Mouse (Mus musculus) liver, embryonic 11.5 days (tissue): ENCODE data around the gene Zfp324. TPM values are rescaled to one million over a fixed set of nuclear protein-coding genes. Genes with fewer than 3 reads are reported as not detected.

Source experiments
- ATAC-seq: fragments of 200-750 bp; cut with Nextera tagmentation; replicated peaks from 2 replicates; pipeline ENCODE4 v1.8.0; 2017; ENCODE audit warnings: moderate number of reproducible peaks, mild to moderate bottlenecking, moderate TSS enrichment, moderate library complexity; ENCODE audit not compliant: low FRiP score
- DNase-seq: peaks from one replicate; pipeline ENCODE4 v3.0.0-alpha.2; 2017; ENCODE audit warnings: low spot score
- H3K27ac ChIP-seq: fragments of 300-500 bp; sonication (generic); 2 replicates; pipeline ENCODE4 v1.5.1; 2014; ENCODE audit warnings: mild to moderate bottlenecking, low read depth, low read length, control low read depth
- H3K27me3 ChIP-seq: fragments of 300-500 bp; sonication (generic); replicated peaks from 2 replicates; pipeline ENCODE4 v1.6.1; 2014; ENCODE audit warnings: low read length, mixed read lengths; ENCODE audit not compliant: control insufficient read depth, insufficient read depth
- H3K36me3 ChIP-seq: fragments of 300-500 bp; sonication (generic); 2 replicates; pipeline ENCODE4 v1.6.1; 2014; ENCODE audit warnings: mild to moderate bottlenecking, low read length, moderate library complexity, mixed read lengths; ENCODE audit not compliant: control insufficient read depth, insufficient read depth
- H3K4me1 ChIP-seq: fragments of 300-500 bp; sonication (generic); replicated peaks from 2 replicates; pipeline ENCODE4 v1.6.1; 2014; ENCODE audit warnings: low read length, mixed read lengths; ENCODE audit not compliant: control insufficient read depth, insufficient read depth
- H3K4me2 ChIP-seq: fragments of 300-500 bp; sonication (generic); 2 replicates; pipeline ENCODE4 v1.6.1; 2014; ENCODE audit warnings: mild to moderate bottlenecking, control low read depth, moderate library complexity
- H3K4me3 ChIP-seq: fragments of 300-500 bp; sonication (generic); 2 replicates; pipeline ENCODE4 v1.5.1; 2014; ENCODE audit warnings: low read depth, low read length, control low read depth
- H3K9ac ChIP-seq: fragments of 300-500 bp; sonication (generic); 2 replicates; pipeline ENCODE4 v1.6.1; 2014; ENCODE audit warnings: low read depth, low read length, control low read depth
- H3K9me3 ChIP-seq: fragments of 300-500 bp; sonication (generic); 2 replicates; pipeline ENCODE4 v1.6.1; 2016; ENCODE audit warnings: low read length, inconsistent platforms, mixed read lengths; ENCODE audit not compliant: control insufficient read depth
- WGBS: fragments of 180-500 bp; shearing (Covaris S2); extraction: QIAGEN DNeasy Blood & Tissue Kit; methylation state at CpG from one replicate; pipeline ENCODE4 v1.1.7; 2014; 5-methylcytosine and 5-hydroxymethylcytosine counted together
- polyA plus RNA-seq: library from polyadenylated mRNA; unstranded; fragments of >200 nt; fragmentation: Nextera tagmentation; extraction: Ambion mirVana; gene quantifications from 2 replicates; pipeline ENCODE4 v1.2.1, GENCODE M21; 2014

Gene Zfp324
- polyA plus RNA-seq, 1 experiment from 2014 or later: 6.6 TPM

DNA sequence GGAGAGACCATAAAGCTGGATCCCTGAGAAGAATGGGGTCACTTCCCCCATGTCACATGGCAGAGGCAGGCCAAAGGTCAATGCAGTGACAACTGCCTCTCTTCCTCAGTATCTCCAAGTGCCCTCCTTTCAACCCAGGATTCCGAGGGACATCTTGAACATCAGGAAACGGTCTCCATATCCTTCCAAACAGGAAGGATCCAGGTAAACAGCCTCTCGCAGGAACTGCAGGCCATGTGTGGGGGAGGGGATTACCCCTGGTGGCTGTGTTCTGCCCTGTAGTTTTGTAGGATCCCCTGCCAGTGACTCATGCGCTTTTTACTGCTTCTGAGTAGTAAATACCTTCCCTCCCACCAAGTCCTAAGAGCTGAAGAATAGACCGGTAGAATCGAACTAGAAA, 14.1 kb downstream of the Zfp324 start:
- Histone ChIP-seq H3K9me3 (no peaks in the 10 kb centered on the region), H3K36me3 (no peaks in the 10 kb centered on the region), H3K4me1 (peaks cover 18% of the 10 kb centered on the region), H3K4me3 (no peak overlapping the region), H3K27me3 (no peaks in the 10 kb centered on the region), H3K27ac (no peak overlapping the region), H3K9ac (no peak overlapping the region), H3K4me2 (no peak overlapping the region)
- ATAC-seq (no peak), DNase-seq (no peak)
- 67% methylated on average over 6 of the region's 6 CpGs for WGBS

DNA sequence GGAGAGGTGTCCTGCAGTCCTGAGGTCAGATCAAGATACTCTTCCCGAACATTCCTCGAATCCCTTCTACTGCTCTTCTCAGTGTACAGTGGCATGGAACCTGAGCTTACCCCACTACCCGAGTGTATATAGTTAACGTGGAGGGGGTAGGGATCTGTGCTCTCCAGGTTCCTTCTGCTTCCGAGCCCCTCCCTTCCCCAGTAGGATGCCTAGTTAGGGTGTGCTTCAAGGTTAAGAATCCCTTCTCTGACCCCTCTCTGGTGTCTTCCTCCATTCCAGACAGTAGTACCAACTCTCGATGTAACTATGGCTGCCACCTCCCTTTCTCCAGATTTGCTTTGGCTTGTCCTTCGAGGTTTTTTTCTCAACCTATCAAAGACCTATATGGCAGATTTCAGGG, 14.7 kb downstream of the Zfp324 start:
- Histone ChIP-seq H3K4me1 (peaks cover 18% of the 10 kb centered on the region), H3K4me3 (no peak overlapping the region), H3K27ac (no peak overlapping the region), H3K9me3 (no peaks in the 10 kb centered on the region), H3K4me2 (no peak overlapping the region), H3K27me3 (no peaks in the 10 kb centered on the region), H3K36me3 (no peaks in the 10 kb centered on the region), H3K9ac (no peak overlapping the region)
- no peak for DNase-seq
- no peak for ATAC-seq
- WGBS: 88% methylated on average over 7 of the region's 7 CpGs

DNA sequence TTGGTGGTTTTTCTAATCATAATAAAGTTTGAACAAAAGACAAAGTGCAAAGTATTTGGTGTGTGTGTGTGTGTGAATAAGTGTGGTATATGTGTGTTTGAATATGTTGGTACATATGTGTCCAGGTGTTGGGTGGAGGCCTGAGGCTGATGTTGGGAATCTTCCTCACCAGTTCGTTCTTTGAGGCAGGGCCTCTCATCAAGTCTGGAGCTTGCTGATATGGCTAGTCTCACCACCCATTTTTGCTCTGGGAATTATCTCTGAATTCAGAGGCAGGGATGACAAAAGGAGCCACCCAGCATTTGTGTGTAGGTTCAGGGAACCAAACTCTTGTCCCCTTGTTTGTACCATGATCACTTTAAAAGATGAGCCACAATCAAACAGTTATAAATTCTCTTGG, 20.1 kb downstream of the Zfp324 start:
- H3K9me3 ChIP-seq: no peaks in the 10 kb centered on the region
- no peak overlapping the region for H3K4me2 ChIP-seq
- H3K27me3 ChIP-seq: no peaks in the 10 kb centered on the region
- H3K9ac ChIP-seq: no peak overlapping the region
- DNase-seq (no peak), ATAC-seq (peak; percentile 58)
- H3K4me1 ChIP-seq: peaks cover 13% of the 10 kb centered on the region
- H3K4me3 ChIP-seq: no peak overlapping the region
- WGBS: 42% methylated on average over 1 of the region's 1 CpGs
- H3K36me3 ChIP-seq: no peaks in the 10 kb centered on the region
- H3K27ac ChIP-seq: 0 out of 2 replicates have a peak overlapping the region, but pooled peaks have one; percentile 15

DNA sequence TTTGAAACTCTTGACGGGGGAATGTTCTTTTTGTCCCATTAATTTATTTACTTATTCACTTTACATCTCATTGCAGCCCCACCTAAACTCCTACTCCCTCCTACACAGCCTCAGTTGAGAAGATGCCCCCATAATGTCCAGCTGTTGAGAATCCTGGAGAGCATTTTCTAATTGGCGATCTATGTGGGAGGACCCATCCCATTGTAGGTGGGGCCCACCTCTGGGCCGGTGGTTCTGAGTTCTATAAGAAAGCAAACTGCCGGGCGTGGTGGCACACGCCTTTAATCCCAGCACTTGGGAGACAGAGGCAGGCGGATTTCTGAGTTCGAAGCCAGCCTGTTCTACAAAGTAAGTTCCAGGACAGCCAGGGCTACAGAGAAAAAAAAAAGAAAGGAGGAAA, 21.3 kb downstream of the Zfp324 start:
- H3K4me2 ChIP-seq: no peak overlapping the region
- 74% methylated on average over 8 of the region's 8 CpGs for WGBS

DNA sequence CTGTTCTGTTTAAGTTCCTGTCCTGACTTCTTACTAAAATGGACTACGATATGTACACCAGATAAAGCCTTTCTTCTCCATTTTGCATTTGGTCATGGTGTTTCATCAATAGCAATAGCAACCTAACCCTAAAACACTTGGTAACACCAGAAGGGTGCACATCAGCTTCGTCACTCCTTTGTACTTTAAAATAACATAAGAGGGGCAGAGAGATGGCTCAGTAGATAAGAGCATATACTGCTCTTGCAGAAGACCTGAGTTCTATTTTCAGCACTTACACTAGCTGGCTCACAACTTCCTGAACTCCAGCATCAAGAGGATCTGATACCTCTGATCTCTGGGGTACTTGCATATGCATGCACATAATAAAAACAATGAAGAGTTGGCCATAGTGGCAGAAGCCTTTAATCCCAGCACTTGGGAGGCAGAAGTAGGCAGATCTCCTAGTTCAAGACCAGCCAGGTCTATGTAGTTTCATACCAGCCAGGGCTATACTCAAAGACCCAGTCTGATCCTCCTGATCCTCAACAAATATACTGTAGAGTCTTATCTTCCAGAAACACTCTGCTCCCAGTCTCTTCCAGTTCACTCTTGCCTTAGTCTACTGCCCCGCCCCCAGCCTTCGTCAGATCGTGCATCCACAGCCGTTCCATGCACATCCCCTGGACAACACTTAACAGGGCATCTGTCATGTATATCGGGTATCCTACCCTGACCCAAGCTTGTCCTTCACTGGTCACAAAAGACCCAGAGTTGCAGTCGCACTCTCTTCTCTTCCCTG, 22.0 kb downstream of the Zfp324 start:
- H3K27ac ChIP-seq: peak overlapping the region; percentile 71
- H3K4me1 ChIP-seq: peaks cover 13% of the 10 kb centered on the region
- H3K36me3 ChIP-seq: no peaks in the 10 kb centered on the region
- H3K9ac ChIP-seq: no peak overlapping the region
- WGBS: 58% methylated on average over 8 of the region's 8 CpGs
- H3K4me3 ChIP-seq: no peak overlapping the region
- no peaks in the 10 kb centered on the region for H3K9me3 ChIP-seq
- DNase-seq: no peak
- peak overlapping the region; percentile 26 for H3K4me2 ChIP-seq
- H3K27me3 ChIP-seq: no peaks in the 10 kb centered on the region
- peak; percentile 86 for ATAC-seq

More for the DNA sequence above, 21.3 kb downstream of the Zfp324 start:
- H3K4me1 ChIP-seq: peaks cover 13% of the 10 kb centered on the region
- DNase-seq: no peak
- no peaks in the 10 kb centered on the region for H3K36me3 ChIP-seq
- H3K4me3 ChIP-seq: no peak overlapping the region
- no peaks in the 10 kb centered on the region for H3K27me3 ChIP-seq
- H3K9me3 ChIP-seq: no peaks in the 10 kb centered on the region
- H3K27ac ChIP-seq: peak overlapping the region; percentile 71; the same call in 1 of the 2 replicates
- ATAC-seq: no peak
- H3K9ac ChIP-seq: no peak overlapping the region

DNA sequence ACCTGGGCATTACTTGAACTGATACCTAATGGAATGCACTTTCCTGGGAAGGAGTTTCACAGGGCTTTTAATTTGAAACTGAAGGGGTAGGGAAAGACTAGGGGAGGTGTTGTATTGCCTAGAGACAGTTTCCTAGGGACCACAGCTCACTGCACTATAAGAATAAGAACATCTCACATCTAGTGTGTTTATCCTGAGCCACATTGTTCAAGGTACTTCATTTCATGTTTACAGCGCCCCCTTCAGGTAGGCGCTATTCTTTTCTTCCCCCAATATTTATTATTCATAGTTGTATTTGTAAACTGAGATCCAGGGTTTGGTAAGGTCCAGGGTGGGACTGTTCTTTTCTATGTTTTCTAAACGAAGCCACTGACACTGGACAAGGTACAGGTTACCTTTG, 26.6 kb downstream of the Zfp324 start:
- ATAC-seq (no peak), DNase-seq (no peak)
- Histone ChIP-seq H3K36me3 (no peaks in the 10 kb centered on the region), H3K4me2 (no peak overlapping the region), H3K9me3 (no peaks in the 10 kb centered on the region), H3K27ac (no peak overlapping the region), H3K4me3 (no peak overlapping the region), H3K27me3 (no peaks in the 10 kb centered on the region), H3K4me1 (peaks cover 12% of the 10 kb centered on the region), H3K9ac (no peak overlapping the region)
- 4% methylated on average over 3 of the region's 3 CpGs for WGBS

DNA sequence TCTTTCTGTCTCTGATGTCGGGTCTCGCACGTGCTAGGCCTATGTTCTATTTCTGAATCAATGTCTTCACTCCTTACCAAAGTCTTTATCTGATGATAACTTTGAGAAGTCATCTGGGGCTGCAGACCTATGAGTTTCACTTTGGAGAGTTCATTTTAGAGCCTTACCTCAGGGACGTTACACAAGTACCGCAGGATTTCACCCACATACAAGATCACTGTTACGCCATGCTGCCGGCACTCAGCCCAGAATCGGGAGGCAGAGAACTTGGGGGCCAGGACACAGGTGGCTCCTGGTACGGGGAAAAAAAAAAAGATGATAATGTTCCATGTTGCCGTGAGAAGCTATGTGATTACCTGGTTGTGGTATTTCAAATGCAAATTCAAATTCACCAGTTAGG, 27.5 kb downstream of the Zfp324 start:
- H3K4me2 ChIP-seq: no peak overlapping the region
- H3K4me3 ChIP-seq: no peak overlapping the region

DNA sequence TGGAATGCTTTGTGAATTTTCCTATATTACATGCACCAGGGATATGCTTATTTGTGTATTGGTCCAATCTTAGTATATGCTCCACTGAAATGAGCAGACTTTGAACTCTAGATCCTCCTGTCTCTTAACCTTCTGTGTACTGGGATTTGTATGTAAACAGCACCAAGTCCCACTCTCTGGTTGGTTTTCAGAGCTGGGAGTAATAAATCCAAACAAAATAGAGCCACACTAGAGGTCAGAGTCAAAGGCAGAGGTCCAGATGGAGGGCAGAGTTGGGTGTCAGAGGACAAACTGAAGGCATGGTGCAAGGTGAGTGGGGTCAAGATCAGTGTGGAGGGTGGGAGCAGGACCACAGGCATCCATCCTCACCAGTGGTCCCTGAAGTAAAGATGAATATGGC, 30.2 kb downstream of the Zfp324 start:
- no peaks in the 10 kb centered on the region for H3K36me3 ChIP-seq
- no peak overlapping the region for H3K27ac ChIP-seq
- H3K9me3 ChIP-seq: no peaks in the 10 kb centered on the region
- no peaks in the 10 kb centered on the region for H3K4me1 ChIP-seq
- no peak overlapping the region for H3K9ac ChIP-seq
- ATAC-seq (no peak), DNase-seq (no peak)
- H3K4me2 ChIP-seq: no peak overlapping the region
- no peaks in the 10 kb centered on the region for H3K27me3 ChIP-seq
- no peak overlapping the region for H3K4me3 ChIP-seq

More for the DNA sequence above, 27.5 kb downstream of the Zfp324 start:
- no peak overlapping the region for H3K27ac ChIP-seq
- no peak overlapping the region for H3K9ac ChIP-seq
- no peak for DNase-seq
- ATAC-seq: no peak
- no peaks in the 10 kb centered on the region for H3K27me3 ChIP-seq
- 83% methylated on average over 10 of the region's 10 CpGs for WGBS
- peaks cover 2% of the 10 kb centered on the region for H3K4me1 ChIP-seq
- H3K9me3 ChIP-seq: no peaks in the 10 kb centered on the region
- H3K36me3 ChIP-seq: no peaks in the 10 kb centered on the region

DNA sequence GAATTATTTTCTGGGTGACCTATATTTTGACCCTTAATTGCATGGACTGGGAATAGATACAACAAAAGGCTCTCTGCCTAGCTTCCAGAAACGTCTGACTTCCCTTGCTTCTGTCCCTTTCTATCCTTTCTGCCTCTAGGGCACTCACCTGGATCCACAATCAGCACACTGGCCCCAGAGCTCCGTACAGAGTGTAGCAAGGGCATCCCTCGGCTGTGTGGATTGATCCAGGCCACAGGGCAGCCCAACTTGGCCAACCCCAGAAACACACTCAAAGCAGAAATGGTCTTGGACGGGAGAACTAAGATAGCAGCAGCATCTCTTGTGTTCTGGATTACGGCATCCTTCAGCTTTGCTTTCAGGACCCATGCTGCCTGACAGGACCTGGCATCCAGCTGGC, 31.6 kb downstream of the Zfp324 start:
- no peaks in the 10 kb centered on the region for H3K27me3 ChIP-seq
- H3K36me3 ChIP-seq: no peaks in the 10 kb centered on the region
- no peak overlapping the region for H3K9ac ChIP-seq
- DNase-seq (no peak), ATAC-seq (no peak)
- H3K27ac ChIP-seq: no peak overlapping the region
- H3K4me2 ChIP-seq: no peak overlapping the region
- H3K4me1 ChIP-seq: no peaks in the 10 kb centered on the region
- no peak overlapping the region for H3K4me3 ChIP-seq
- no peaks in the 10 kb centered on the region for H3K9me3 ChIP-seq
- 65% methylated on average over 5 of the region's 5 CpGs for WGBS
